Mouse (Mus musculus) liver, adult 2 months (tissue): ENCODE measurements around the gene Zfp871. TPM values are rescaled to one million over a fixed set of nuclear protein-coding genes. Genes with fewer than 3 reads are reported as not detected.

Experiments used
- DNase-seq: peaks from one replicate; pipeline ENCODE4 v3.0.0-alpha.2; 2011; ENCODE audit warnings: low read depth, low spot score; ENCODE audit errors: extremely low read depth
- H3K27ac ChIP-seq: fragments of 200-500 bp; replicated peaks from 2 replicates; pipeline ENCODE4 v1.5.1; 2012; ENCODE audit warnings: low read depth, mild to moderate bottlenecking, control low read depth, inconsistent platforms, low read length; ENCODE audit not compliant: insufficient read depth
- H3K27me3 ChIP-seq: fragments of 200-500 bp; 2 replicates; pipeline ENCODE4 v1.6.1; 2012; ENCODE audit warnings: mild to moderate bottlenecking, moderate library complexity, low read length, inconsistent platforms; ENCODE audit not compliant: control insufficient read depth, insufficient read depth
- H3K36me3 ChIP-seq: fragments of 200-500 bp; 2 replicates; pipeline ENCODE4 v1.6.1; 2012; ENCODE audit warnings: low read length, inconsistent platforms; ENCODE audit not compliant: control insufficient read depth, insufficient read depth
- H3K4me1 ChIP-seq: fragments of 200-500 bp; 2 replicates; pipeline ENCODE4 v1.6.1; 2011; ENCODE audit warnings: low read length; ENCODE audit not compliant: control insufficient read depth, insufficient read depth
- H3K4me3 ChIP-seq: fragments of 200-500 bp; 2 replicates; pipeline ENCODE4 v1.5.1; 2011; ENCODE audit warnings: low read depth, mild to moderate bottlenecking, control low read depth, low read length, moderate library complexity; ENCODE audit not compliant: insufficient read depth
- H3K79me2 ChIP-seq: fragments of 200-500 bp; 2 replicates; pipeline ENCODE4 v1.6.1; 2012; ENCODE audit warnings: inconsistent platforms, mild to moderate bottlenecking, low read length, moderate library complexity; ENCODE audit not compliant: control insufficient read depth, insufficient read depth
- H3K9ac ChIP-seq: fragments of 200-500 bp; 2 replicates; pipeline ENCODE4 v1.6.1; 2012; ENCODE audit warnings: low read depth, mild to moderate bottlenecking, control low read depth, inconsistent platforms, low read length
- CTCF ChIP-seq: fragments of 200-500 bp; IDR thresholded peaks from 2 replicates; pipeline ENCODE4 v1.5.1; 2011; ENCODE audit warnings: low read depth, low read length, control low read depth
- POLR2A ChIP-seq: fragments of 200-500 bp; IDR thresholded peaks from 2 replicates; pipeline ENCODE4 v1.6.1; 2011; ENCODE audit warnings: low read length, control low read depth; ENCODE audit not compliant: insufficient read depth; ENCODE audit errors: extremely low read depth
- WGBS: fragments of 180-500 bp; shearing (Covaris S2); methylation state at CpG from one replicate; pipeline ENCODE4 v1.1.7; 2018; 5-methylcytosine and 5-hydroxymethylcytosine counted together
- polyA plus RNA-seq: library from polyadenylated mRNA; depleted of rRNA; stranded (reverse); fragments of >200 nt; gene quantifications from 2 replicates; pipeline ENCODE4 v1.2.3, GENCODE M21; 2012
- total RNA-seq: library from RNA; depleted of rRNA; stranded (reverse); fragments of >200 nt; gene quantifications from 2 replicates; pipeline ENCODE4 v1.2.3, GENCODE M21; 2014

Gene Zfp871
- total and polyA plus RNA-seq, 2 experiments, result 8.1 to 33.0 TPM

GRCm38 (mm10) chr17:32757331-32757730 is 30.8 kb downstream of the Zfp871 start:
- 67% methylated on average over 5 of the region's 5 CpGs for WGBS
- no peak for DNase-seq
- TF ChIP-seq CTCF, result no peak
- TF ChIP-seq POLR2A, result no peak

GRCm38 (mm10) chr17:32753634-32754033 is 34.5 kb downstream of the Zfp871 start:
- DNase-seq, result no peak
- Histone ChIP-seq H3K4me3 (no peak overlapping the region), H3K27ac (no peak overlapping the region), H3K36me3 (no peaks in the 10 kb centered on the region), H3K4me1 (no peaks in the 10 kb centered on the region), H3K9ac (no peak overlapping the region), H3K27me3 (no peaks in the 10 kb centered on the region), H3K79me2 (no peaks in the 10 kb centered on the region)
- 35% methylated on average over 12 of the region's 12 CpGs for WGBS
- no peak for TF ChIP-seq CTCF
- no peak for TF ChIP-seq POLR2A

More at GRCm38 (mm10) chr17:32757331-32757730, 30.8 kb downstream of the Zfp871 start:
- Histone ChIP-seq H3K36me3 (no peaks in the 10 kb centered on the region), H3K27ac (no peak overlapping the region), H3K4me1 (no peaks in the 10 kb centered on the region), H3K27me3 (no peaks in the 10 kb centered on the region), H3K4me3 (no peak overlapping the region), H3K9ac (no peak overlapping the region), H3K79me2 (no peaks in the 10 kb centered on the region)

DNA sequence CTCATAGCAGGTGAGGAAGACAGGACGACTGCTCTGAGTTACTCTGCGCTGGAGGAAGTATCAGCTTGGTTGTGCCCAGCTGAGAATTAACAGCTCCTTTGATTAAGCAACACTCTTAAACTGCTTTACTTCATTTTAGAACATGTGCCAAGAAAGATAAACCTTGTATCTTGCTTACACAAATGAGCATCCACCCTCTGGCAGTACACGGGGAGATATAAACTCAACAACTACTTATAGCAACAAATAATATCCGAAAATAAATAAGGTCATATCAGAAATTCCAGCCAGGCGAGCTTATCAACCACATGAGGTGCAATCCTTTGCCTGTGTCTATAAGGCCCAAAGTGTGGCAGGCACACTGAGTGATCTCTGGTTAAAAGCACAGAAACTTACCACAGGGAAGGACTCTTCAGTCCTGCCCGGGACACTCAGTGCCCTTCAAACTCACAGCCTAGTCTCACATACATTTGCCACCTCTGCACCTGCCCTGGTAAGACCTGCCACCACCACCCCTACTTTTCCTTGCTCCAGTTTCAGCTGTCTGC is 35.2 kb downstream of the Zfp871 start:
- Histone ChIP-seq H3K4me1 (no peaks in the 10 kb centered on the region), H3K27ac (no peak overlapping the region), H3K4me3 (no peak overlapping the region), H3K36me3 (no peaks in the 10 kb centered on the region), H3K27me3 (no peaks in the 10 kb centered on the region), H3K79me2 (no peaks in the 10 kb centered on the region), H3K9ac (no peak overlapping the region)
- DNase-seq, result no peak
- TF ChIP-seq CTCF, result no peak
- TF ChIP-seq POLR2A, result no peak
- 75% methylated on average over 6 of the region's 6 CpGs for WGBS

DNA sequence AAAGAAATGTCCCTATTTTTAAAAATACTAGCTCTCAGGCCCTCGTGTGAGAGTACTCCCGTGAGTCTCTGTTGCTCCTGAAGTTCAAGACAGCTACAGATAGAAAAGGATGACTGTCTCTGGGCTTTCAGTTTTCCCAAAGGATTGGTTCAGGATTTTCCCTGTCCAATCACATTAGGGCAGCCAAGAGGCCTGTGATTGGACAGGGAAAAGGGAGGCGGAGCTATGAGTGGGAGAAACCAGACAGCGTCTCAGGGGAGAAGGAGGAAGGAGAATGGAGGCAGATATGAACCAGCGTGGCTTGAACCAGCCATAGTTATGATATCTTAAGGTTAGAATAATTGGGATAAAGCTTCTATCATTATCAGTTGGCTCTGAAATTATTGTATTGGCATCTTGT is 37.5 kb downstream of the Zfp871 start:
- H3K27ac ChIP-seq, result no peak overlapping the region
- no peak overlapping the region for H3K9ac ChIP-seq
- DNase-seq, result no peak
- 52% methylated on average over 5 of the region's 5 CpGs for WGBS
- no peaks in the 10 kb centered on the region for H3K4me1 ChIP-seq
- no peaks in the 10 kb centered on the region for H3K36me3 ChIP-seq
- TF ChIP-seq POLR2A (no peak), CTCF (no peak)
- H3K4me3 ChIP-seq, result no peak overlapping the region
- no peaks in the 10 kb centered on the region for H3K79me2 ChIP-seq
- no peaks in the 10 kb centered on the region for H3K27me3 ChIP-seq

- no peak for DNase-seq
- H3K36me3 ChIP-seq, result no peaks in the 10 kb centered on the region
- WGBS, result 67% methylated on average over 1 of the region's 1 CpGs
- no peak overlapping the region for H3K27ac ChIP-seq
- H3K9ac ChIP-seq, result no peak overlapping the region
- H3K79me2 ChIP-seq, result no peaks in the 10 kb centered on the region
- H3K27me3 ChIP-seq, result no peaks in the 10 kb centered on the region
- TF ChIP-seq POLR2A (no peak), CTCF (no peak)
- H3K4me1 ChIP-seq, result peaks cover 2% of the 10 kb centered on the region; the same call in 1 of the 2 replicates
- H3K4me3 ChIP-seq, result no peak overlapping the region
Measured at GRCm38 (mm10) chr17:32741057-32741456, 47.0 kb downstream of the Zfp871 start.

DNA sequence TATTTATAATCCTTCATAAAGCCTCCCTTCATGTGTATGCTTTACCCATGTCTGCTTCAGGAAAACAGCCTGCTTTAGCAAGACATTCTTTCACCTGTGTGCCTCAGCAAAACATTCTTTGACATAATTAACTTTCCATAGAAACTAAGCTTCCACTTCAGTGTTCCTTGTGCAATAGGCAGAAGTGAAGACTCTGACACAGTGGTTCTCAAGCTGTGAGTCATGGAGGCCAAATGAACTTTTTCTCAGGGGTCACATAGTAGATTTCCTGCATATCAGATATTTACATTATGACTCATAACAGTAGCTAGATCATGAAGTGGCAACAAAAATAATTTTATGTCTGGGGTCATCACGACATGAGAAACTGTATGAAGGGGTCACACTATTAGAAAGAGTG is 49.7 kb downstream of the Zfp871 start:
- WGBS, result 74% methylated on average over 1 of the region's 1 CpGs

More for the DNA sequence above, 49.7 kb downstream of the Zfp871 start:
- TF ChIP-seq POLR2A (no peak), CTCF (no peak)
- Histone ChIP-seq H3K4me3 (no peak overlapping the region), H3K79me2 (no peaks in the 10 kb centered on the region), H3K9ac (no peak overlapping the region), H3K27me3 (no peaks in the 10 kb centered on the region), H3K36me3 (no peaks in the 10 kb centered on the region), H3K27ac (no peak overlapping the region), H3K4me1 (peaks cover 2% of the 10 kb centered on the region; the same call in 1 of the 2 replicates)
- no peak for DNase-seq
